Mouse (Mus musculus): ENCODE measurements around the gene Ccs.
"Not testable (repeated sequence)": the region's sequence is repeated elsewhere in the genome, so short reads cannot be mapped to it uniquely, and the experiment has no call there.

Ccs gene

DNA sequence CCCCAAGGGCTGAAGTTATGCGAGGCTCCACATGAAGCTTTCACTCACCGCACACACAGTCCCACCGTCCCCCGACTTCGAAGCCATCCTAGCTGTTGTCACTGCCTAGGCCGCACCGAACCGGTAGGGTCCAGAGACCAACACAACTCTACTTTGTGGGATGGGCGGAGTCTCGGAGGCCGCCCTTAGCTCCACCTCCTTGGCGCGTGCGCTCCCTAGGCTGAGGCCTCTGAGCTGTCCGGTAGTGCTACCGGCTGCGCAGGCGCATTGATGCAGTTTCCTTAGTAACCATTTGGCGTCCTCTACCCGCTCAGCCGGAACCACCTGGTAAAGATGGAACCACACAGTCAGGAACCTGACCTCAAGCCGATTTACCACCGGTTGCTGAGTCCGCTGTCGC lies at the start of gene Ccs, which contains the start of gene Ccdc87:
Gene Ccs (minus strand): TSS at position 184 of the 400 bp plus-strand sequence.
Gene Ccdc87 (plus strand): TSS at position 218 of the 400 bp plus-strand sequence.
- peak; percentile 93 for DNase-seq (ENCODE audit: low spot score in 2 of 2)

DNA sequence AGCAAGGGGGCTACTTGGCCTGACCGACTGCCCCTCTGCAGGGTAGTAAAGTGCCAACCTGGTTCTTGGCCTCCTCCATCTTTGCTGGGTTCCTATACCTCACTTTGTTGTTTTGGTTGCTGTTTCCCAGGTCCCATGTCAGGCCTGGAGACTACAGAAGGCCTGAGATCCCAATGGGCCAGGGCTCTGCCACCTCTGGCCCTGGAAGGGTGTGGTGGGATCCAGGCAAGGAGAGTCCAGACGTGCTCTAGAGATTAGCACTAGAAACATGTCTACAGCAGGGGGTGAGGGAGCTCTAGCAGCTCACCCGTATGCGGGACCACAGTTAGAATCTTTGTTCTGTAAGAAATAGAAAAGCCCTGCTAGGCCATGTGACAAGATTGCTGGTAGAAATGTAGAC lies 44.8 kb upstream of the Ccs start:
- DNase-seq (ENCODE audit: low spot score in 2 of 2), result no peak

DNA sequence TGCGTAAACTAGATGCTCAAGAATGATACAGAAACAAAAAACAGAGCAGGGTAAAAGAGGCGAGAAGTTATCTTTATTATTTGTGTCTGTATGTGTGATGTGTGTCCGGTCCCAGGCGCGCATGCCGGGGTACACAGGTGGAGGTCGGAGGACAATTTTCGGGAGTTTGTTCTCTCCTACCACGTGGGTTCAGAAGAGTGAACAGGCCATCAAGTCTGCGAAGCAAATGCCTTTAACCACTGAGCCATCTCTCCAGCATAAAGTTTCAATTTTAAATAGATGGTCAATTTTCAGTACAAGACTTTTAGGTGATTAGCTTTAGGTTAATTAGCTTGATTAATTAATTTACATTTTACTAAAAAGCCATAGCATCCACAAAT lies 40.2 kb upstream of the Ccs start:
- DNase-seq (ENCODE audit: low spot score in 2 of 2), result no peak

DNA sequence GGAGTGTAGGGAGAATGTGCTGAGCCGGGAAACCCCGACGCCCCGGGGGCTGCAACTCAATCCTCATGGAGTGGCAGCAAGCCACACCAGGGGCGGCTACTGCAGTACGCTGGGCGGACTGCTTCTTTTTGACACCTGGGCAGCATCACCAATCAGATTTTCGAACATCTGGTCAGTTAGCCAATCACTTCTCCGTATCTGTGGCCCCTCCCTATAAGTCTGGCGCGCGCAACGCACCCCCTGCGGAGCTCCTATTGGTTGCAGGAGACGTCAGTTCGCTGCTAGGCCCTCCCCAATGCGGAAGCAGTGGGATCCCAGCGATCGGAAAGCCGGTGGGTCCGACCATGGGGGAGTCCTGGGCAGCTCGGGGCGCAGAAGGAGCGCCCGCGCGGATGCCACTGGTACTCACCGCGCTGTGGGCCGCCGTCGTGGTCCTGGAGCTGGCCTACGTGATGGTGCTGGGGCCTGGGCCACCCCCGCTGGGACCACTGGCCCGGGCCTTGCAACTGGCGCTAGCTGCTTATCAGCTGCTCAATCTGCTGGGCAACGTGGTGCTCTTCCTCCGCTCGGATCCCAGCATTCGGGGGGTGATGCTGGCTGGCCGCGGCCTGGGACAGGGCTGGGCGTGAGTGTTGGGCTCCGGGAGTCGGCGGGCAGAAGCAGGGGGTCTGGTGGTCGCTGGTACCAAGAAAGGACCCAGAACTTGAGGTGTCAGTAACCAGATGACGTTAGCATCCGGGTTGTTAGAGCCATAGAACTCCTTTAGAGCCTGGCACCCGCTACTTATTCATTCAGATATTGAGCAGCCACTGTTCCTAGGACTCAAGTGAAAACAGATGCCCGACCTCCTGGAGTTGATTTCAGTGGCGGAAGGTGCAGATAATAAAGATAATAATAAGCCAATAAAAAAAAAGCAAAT lies 39.5 kb upstream of the Ccs start, which contains the start of gene Zdhhc24:
Gene Zdhhc24 (plus strand): TSS at position 264 of the 919 bp plus-strand sequence.
- DNase-seq (ENCODE audit: low spot score in 2 of 2), result peak; percentile 93 to 96

DNA sequence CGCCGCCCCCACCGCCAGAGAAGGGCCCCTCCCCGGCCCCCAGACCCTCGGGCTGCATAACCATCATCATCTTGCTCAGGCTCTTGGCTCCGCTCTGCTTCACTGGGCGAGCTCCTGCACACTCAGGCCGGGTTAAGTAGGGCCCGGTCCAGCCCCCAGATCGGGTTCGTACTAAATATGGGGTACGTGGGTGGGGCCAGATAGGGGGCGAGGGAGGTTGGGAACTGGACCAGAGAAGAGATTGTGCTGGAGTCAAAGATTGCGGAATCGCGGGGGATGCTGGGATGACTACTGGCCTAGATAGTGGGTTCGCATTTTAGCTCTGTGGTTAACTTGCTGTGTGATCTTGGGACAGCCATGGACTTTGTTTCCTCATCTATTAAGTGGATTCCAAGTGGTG lies 38.7 kb upstream of the Ccs start, which contains the start of gene Actn3:
Gene Actn3 (minus strand): TSS at position 125 of the 400 bp plus-strand sequence.
- no peak for DNase-seq (ENCODE audit: low spot score in 2 of 2)

DNA sequence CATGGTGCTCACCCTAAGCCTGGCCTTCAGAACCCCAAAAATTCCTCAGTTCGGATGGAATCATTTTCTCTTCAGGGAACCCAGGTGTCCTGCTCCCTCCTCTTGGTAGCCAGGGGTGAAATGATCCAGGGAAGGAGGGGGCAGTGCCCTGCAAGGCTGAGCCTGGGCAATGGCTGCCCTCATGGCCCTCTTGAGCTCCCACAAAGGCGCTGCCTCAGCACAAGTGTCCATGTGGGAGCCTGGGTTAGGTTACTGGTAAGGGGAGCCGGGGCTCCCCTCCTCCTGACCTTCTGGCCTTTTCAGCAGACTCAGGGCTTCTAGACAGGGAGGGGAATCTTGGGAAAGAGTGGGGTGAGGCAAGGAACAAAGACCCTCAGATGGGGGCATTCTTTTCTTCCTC lies 37.6 kb upstream of the Ccs start:
- no peak for DNase-seq (ENCODE audit: low spot score in 2 of 2)

DNA sequence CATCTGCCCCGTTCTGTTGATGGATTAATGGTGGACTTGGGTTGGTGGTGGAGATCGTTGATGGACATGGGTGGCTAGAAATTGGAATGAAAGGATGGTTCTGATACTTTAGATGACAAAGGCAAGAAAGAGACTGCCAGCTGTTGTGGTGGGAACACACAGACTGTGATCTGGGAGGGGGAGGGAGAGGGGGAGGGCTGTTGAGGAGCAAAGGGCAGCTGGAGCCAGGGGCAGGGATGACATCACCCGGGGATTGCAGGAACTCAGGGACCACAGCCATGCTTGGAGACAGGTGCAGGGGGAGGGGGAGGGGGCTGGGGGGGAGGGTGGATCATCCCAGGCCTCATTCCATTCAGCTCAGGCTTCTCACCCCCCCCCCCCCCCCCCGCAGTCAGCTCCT lies 37.1 kb upstream of the Ccs start:
- no peak for DNase-seq (ENCODE audit: low spot score in 2 of 2)

DNA sequence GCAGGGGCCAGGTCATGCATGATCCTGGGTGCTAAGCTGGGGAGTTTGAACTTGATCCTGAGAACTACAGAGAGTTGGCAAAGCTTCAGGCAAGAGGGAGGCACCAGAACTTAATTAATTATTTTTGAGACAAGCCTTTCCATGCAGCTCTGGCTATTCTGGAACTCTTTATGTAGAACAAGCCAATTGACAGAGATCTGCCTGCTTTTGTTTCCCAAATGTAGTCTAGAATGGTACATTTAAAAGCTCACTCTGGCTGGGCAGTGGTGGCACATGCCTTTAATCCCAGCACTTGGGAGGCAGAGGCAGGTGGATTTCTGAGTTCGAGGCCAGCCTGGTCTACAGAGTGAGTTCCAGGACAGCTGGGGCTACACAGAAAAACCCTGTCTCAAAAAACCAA lies 35.5 kb upstream of the Ccs start:
- DNase-seq (ENCODE audit: low spot score in 2 of 2), result not testable (repeated sequence)

DNA sequence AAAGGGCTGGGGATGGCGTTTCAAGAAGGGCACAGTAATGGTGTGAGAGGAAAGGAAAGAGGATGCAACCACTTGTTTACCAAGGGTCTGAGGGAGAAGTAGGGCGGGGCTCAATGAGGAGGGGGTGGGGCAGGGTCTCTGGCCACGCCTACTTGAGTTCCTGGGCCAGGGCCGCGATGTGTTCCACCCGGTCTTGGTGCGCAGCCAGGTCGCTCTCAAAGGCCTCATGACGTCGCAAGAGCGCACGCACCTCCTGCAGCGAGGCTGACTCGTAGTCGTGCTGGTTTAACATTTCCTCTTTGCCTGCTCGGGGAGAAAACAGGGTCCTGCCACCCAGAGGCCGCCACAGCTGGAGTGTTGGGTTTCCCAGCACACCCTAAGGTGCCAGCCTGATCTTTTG lies 26.0 kb upstream of the Ccs start:
- no peak for DNase-seq (ENCODE audit: low spot score in 2 of 2)

DNA sequence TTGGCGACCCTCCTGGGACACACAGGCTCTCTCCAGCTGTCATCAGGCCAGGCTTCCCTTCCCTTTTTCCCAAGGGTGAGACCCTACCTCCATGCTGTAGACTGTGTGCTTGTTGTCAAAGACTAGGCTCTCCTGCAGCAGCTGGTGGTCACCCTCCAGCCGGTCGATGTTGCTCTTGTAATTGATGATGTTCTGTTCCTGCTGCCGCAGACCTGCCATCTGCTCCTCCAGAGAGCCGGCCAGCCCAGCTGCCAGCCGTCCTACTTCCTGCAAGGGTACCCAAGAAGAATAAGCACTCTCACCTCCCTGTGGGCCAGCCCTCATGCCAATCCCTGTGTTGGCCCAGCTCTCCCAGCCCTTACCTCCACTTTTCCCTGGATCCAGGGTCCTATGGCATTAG lies 23.9 kb upstream of the Ccs start:
- DNase-seq (ENCODE audit: low spot score in 2 of 2), result no peak

DNA sequence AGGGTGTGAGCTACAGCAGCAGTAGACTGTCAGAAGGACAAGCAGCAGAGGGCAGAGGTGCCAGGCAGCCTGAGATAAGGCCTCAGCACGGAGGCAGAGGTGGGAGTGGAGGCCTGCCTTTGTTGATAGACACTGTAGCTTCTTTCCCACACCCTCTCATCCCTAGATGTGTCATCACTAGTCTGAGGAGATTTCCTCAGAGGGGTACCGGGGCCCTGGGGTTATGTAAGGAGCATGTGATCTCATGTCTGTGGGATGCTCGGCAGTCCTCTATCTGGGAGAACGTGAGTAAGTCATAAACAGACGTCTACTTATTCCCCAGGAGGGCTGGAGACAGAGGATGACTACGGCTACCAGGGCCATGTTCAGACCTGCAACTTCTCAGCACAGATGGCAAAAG lies 19.9 kb upstream of the Ccs start:
- no peak for DNase-seq (ENCODE audit: low spot score in 2 of 2)

DNA sequence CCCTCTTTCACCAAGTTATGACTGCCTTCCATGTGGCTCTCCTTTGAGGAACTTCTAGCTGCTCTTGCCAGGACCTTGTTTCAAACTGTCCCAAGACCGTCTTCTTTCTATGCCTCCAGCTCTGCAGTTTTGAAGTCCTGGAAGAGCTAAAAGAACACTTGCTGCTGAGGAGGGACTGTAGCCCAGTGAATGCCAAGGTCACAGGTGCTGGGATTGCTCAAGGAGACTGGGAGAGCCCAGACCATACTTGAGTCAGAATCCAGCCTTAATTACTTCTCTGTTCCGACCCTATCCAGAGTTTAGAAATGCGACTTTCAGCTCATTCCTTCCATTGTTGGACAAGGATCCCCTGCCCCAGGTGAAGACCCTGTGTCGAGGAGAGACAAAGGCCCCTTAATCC lies 16.8 kb upstream of the Ccs start:
- no peak for DNase-seq (ENCODE audit: low spot score in 2 of 2)

DNA sequence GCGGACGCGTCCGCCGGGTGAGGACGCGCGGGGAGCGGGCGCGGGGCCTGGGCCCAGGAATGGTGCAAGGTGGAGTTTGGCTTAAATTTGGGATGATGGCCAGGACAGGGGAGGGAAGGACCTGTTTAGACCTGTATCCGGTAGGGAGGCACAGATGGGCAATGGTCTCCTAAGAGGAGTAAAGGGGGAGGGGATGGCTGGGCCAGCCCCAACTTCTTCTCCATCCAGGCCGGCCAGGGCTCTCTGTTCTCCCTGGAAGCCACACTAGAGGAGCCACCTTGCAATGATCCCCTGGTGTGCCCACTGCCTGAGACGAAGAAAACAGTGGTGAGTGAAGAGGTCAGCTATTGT lies 16.3 kb upstream of the Ccs start:
- DNase-seq (ENCODE audit: low spot score in 2 of 2), result no peak

DNA sequence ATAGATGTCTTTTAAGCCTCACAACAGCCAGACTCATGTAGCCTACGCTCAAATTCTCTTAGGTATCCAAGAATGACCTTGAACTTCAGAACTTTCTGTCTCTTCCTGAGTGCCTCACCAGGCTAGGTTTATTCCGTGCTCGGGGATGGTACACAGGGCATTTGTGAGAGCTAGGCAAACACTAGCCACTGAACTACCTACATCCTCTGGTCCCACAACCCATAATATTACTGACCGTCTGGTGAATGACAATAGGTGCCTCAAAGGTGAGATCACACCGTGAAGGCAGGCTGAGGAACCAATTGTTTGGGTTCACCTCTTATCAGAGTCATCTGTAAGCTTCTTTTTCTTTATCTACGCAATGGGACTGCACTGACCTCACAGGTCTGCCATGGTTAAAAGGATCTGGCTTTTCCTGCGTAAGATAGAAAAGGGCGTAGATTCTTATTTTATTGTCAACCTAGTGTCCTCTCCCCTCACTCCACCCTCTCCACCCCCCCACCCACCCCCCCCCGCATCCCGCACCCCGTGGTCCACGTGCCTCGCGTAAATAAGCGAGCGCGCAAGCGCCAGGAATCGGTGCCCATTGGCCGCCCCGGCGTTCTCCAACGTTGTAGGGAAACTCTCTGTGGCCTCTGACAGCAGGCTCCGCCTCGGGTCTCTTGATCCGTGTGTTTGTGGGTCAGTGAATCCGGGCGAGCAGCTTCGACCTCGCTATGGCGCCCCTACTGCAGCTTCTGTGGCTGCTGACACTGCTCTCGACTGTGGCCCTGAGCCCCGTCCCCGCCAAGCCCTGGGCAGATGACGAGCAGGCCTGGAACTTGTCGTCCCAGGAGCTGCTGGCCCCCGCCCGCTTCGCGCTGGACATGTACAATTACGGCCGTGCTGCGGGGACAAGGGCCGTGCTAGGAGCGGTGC lies 15.7 kb upstream of the Ccs start, which contains the start of gene Ctsf:
Gene Ctsf (plus strand): TSS at position 579 of the 918 bp plus-strand sequence.
- DNase-seq (ENCODE audit: low spot score in 2 of 2), result peak; percentile 81 to 84

DNA sequence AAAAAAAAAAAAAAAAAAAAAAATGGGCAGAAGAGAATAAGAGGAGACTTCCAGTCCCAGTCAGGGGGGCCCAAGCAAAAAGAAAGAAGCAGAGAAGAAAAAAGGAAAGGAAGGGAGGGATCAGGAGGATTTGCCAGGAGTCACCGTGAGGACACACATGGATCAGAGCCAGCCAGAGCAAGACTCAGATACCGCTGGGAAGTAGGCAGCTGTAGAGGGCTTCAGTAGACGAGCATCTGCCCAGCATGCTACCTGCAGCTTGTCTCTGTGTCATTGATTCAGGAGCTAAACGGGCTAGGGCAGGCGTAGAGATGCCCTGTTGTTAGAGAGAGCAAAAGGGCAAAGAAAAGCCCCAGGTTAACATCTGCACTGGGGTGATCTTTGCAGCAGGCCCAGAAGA lies 11.1 kb upstream of the Ccs start:
- no peak for DNase-seq (ENCODE audit: low spot score in 2 of 2)

DNA sequence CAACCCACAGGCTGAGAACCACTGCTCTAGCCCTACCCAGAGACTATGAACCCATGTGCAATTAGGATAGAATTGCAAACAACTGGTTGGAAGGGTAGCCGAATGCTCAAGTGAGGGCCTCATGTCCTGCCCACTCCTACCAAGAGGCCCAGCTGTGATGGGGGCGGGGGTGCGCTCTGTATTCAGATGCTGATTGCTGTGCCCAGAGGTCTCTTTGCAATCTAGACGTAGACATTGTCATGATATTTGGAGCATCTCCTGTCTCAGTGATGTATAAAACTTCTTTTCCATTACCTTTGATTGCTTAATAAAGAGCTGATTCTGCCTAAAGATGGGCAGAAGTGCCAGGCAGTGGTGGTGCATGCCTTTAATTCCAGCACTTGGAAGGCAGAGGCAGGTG lies 10.7 kb upstream of the Ccs start:
- DNase-seq (ENCODE audit: low spot score in 2 of 2), result no peak

DNA sequence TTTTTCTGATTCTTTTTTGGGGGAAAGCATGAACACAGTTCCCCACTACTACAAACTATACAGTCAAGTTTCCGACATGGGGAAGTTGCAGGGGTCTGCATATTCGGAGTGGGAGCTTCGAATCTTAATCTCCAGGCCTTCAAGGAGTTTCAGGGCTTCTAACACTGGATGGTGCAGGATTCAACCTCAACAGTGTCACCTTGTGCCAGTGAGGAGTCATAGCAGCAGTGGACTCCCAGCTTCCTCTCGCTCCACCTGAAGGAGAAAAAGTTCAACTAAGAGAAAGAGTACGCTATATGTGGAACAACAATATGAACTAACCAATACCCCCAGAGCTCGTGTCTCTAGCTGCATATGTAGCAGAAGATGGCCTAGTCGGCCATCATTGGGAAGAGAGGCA lies 8.4 kb upstream of the Ccs start:
- DNase-seq (ENCODE audit: low spot score in 2 of 2), result no peak

DNA sequence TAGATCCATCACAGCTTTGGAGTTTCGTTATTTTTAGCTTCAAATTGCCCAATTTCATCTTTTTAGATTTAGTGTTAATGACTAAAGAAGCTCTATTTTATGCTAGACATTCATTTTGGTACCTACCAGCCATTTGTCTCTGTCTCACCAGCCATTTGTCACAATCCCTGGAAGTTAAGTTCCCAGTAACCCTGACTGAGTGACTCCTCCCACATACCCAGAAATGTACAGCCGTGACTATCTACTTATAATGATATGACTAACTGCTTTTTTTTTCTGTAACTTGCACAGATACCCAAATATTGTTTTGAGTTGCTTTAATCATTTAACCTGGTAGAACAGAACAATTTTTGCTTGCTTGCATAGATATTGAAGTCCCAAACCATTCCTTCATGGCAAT lies 6.7 kb upstream of the Ccs start:
- DNase-seq (ENCODE audit: low spot score in 2 of 2), result no peak

DNA sequence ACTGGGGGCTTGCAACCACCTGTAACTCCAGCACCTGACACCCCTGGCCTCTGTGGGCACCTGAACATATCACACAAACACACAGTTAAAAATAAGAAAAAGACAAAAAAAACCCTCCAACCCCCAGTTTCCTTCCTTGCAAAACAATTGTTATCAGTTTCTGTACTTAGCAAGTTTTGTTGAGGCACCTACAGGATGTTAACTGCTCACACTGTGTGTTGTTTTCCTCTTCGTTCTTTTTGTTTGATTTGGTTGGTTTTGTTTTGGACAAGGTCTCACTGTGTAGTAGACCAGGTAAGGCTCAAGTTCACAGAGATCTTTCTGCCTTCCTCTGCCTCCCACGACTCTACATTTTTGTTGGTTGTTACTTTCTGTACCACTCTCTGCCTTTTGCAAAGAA lies 3.5 kb upstream of the Ccs start:
- DNase-seq (ENCODE audit: low spot score in 2 of 2), result no peak

DNA sequence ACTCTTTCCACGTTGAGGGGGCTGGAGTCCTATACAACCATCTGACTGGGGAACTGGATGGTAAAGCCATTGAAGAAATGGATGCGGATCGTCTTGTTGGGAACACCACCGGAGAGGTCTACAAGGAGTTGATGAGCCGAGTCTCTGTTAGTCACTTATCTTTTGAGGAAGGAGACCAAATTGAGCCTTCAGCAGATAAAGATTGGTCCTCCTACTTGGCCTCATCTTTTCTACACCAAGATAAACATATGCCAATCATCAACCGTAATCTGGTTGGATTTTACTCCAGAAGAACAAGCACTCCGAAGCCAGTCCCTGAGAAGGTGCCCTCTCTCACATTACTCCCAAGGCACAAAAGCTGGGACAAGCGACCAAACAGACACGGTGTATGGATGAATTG lies 1.7 kb upstream of the Ccs start:
- DNase-seq (ENCODE audit: low spot score in 2 of 2), result no peak

DNA sequence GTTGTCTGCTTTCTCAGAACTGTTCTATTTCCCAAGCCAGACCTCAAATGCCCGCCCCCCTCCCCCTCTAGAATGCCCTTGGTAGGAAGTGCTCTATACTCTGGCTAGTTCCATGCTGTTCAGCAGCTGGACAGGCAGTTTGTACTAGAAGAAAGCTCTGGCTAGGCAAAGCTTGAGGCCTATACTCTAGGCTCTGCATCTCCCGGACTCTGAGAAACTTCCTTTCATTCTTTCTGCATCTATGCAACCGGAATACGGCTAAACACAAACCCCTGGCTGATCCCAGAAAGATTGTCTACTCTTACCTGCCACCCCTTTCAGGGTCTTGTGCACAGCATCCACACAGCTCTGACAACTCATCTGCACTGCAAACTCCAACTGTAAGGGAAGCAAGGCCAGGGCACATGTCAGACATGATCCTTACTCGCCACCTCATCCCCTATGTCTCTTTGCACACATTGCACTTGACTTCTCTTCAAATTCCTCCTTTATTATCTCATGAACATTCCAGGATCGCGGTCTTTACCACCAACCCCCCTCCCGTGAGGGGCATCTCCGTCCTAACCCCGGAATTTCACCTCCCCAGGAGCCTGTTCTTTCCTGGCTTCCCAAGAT lies 499 bp downstream of the Ccs start:
- DNase-seq (ENCODE audit: low spot score in 2 of 2), result no peak

DNA sequence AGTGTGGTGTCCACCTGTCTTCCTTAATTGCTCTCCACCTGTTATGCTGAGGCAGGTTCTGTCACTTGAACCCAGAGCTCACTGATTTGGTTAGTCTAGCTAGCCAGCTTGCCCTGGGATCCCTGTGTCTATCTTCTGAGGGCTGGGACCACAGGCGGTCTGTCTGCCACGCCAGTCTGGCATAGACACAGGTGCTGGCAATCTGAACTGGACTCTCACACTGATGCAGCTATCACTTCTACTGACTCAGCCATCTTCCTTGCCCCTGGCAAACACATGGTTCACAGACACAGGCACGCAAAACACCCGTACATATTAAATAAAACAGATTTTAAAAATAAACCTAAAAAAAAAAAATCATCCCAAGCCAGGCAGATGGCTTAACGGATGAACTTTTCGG lies 2.1 kb downstream of the Ccs start:
- no peak for DNase-seq (ENCODE audit: low spot score in 2 of 2)
